Mouse (Mus musculus) hindbrain, embryonic 13.5 days (tissue): ENCODE measurements around the gene Capsl. TPM values are rescaled to one million over a fixed set of nuclear protein-coding genes. Genes with fewer than 3 reads are reported as not detected.

Source experiments
- ATAC-seq: fragments of 200-750 bp; cut with Nextera tagmentation; 2 replicates; pipeline ENCODE4 v1.8.0; 2017; ENCODE audit warnings: moderate TSS enrichment; ENCODE audit not compliant: low FRiP score
- H3K27ac ChIP-seq: fragments of 300-500 bp; sonication (generic); 2 replicates; pipeline ENCODE4 v1.5.1; 2015; ENCODE audit warnings: inconsistent platforms, mild to moderate bottlenecking, moderate library complexity
- H3K27me3 ChIP-seq: fragments of 300-500 bp; sonication (generic); 2 replicates; pipeline ENCODE4 v1.6.1; 2015; ENCODE audit warnings: mild to moderate bottlenecking, inconsistent platforms
- H3K36me3 ChIP-seq: fragments of 300-500 bp; sonication (generic); 2 replicates; pipeline ENCODE4 v1.6.1; 2015; ENCODE audit warnings: mild to moderate bottlenecking, inconsistent platforms
- H3K4me1 ChIP-seq: fragments of 300-500 bp; sonication (generic); replicated peaks from 2 replicates; pipeline ENCODE4 v1.6.1; 2015; ENCODE audit warnings: inconsistent platforms
- H3K4me2 ChIP-seq: fragments of 300-500 bp; sonication (generic); 2 replicates; pipeline ENCODE4 v1.6.1; 2015; ENCODE audit warnings: inconsistent platforms, mild to moderate bottlenecking, moderate library complexity
- H3K4me3 ChIP-seq: fragments of 300-500 bp; sonication (generic); 2 replicates; pipeline ENCODE4 v1.5.1; 2015; ENCODE audit warnings: mild to moderate bottlenecking, inconsistent platforms
- H3K9ac ChIP-seq: fragments of 300-500 bp; sonication (generic); 2 replicates; pipeline ENCODE4 v1.6.1; 2015; ENCODE audit warnings: mild to moderate bottlenecking, inconsistent platforms
- H3K9me3 ChIP-seq: fragments of 300-500 bp; sonication (generic); 2 replicates; pipeline ENCODE4 v1.6.1; 2016; ENCODE audit warnings: inconsistent platforms
- WGBS: fragments of 180-500 bp; shearing (Covaris S2); methylation state at CpG from one replicate; pipeline ENCODE4 v1.1.7; 2015; 5-methylcytosine and 5-hydroxymethylcytosine counted together
- polyA plus RNA-seq: library from polyadenylated mRNA; unstranded; fragments of >200 nt; fragmentation: Nextera tagmentation; extraction: Ambion mirVana; gene quantifications from 2 replicates; pipeline ENCODE4 v1.2.1, GENCODE M21; 2015

The Capsl gene
- polyA plus RNA-seq, 1 experiment from 2014 or later: 4.0 TPM

- ATAC-seq: no peak
- Histone ChIP-seq H3K9ac (no peak overlapping the region), H3K27me3 (no peaks in the 10 kb centered on the region), H3K4me3 (no peak overlapping the region), H3K4me1 (no peaks in the 10 kb centered on the region), H3K27ac (no peak overlapping the region), H3K9me3 (no peaks in the 10 kb centered on the region), H3K36me3 (no peaks in the 10 kb centered on the region), H3K4me2 (no peak overlapping the region)
- WGBS: 53% methylated on average over 3 of the region's 3 CpGs
Observed at GRCm38 (mm10) chr15:9472618-9473017, 36.8 kb downstream of the Capsl start.

- Histone ChIP-seq H3K27ac (no peak overlapping the region), H3K4me2 (no peak overlapping the region), H3K4me3 (no peak overlapping the region), H3K36me3 (no peaks in the 10 kb centered on the region), H3K4me1 (no peaks in the 10 kb centered on the region), H3K27me3 (no peaks in the 10 kb centered on the region), H3K9me3 (no peaks in the 10 kb centered on the region), H3K9ac (no peak overlapping the region)
- 94% methylated on average over 1 of the region's 1 CpGs for WGBS
- no peak for ATAC-seq
Observed at GRCm38 (mm10) chr15:9473188-9473587, 37.4 kb downstream of the Capsl start.

GRCm38 (mm10) chr15:9489417-9490118, 53.7 kb downstream of the Capsl start:
- H3K36me3 ChIP-seq: no peaks in the 10 kb centered on the region
- H3K4me2 ChIP-seq: no peak overlapping the region
- no peak overlapping the region for H3K9ac ChIP-seq
- H3K4me3 ChIP-seq: no peak overlapping the region
- H3K27me3 ChIP-seq: no peaks in the 10 kb centered on the region
- WGBS: 96% methylated on average over 2 of the region's 2 CpGs
- no peaks in the 10 kb centered on the region for H3K9me3 ChIP-seq
- ATAC-seq: no peak
- H3K27ac ChIP-seq: no peak overlapping the region
- no peaks in the 10 kb centered on the region for H3K4me1 ChIP-seq

- no peak overlapping the region for H3K4me3 ChIP-seq
- no peaks in the 10 kb centered on the region for H3K4me1 ChIP-seq
- no peak overlapping the region for H3K27ac ChIP-seq
- ATAC-seq: no peak
- H3K4me2 ChIP-seq: no peak overlapping the region
- no peak overlapping the region for H3K9ac ChIP-seq
- H3K27me3 ChIP-seq: no peaks in the 10 kb centered on the region
- WGBS: 81% methylated on average over 3 of the region's 3 CpGs
- H3K9me3 ChIP-seq: no peaks in the 10 kb centered on the region
- H3K36me3 ChIP-seq: no peaks in the 10 kb centered on the region
Observed at GRCm38 (mm10) chr15:9492077-9492476, 56.2 kb downstream of the Capsl start.

Other genes starting within 250 kb of the Capsl start
- gene Ugt3a1, start 159.1 kb upstream of the Capsl start, polyA plus RNA-seq: not detected in 2 replicates
- not detected in 2 replicates for gene Ugt3a2, start 100.5 kb upstream of the Capsl start, polyA plus RNA-seq
- gene Il7r, start 94.1 kb downstream of the Capsl start, polyA plus RNA-seq: 0.06 TPM in 1 of 2 replicates, not detected in the other